Mouse (Mus musculus) macrophage (primary cell): Measurements from ENCODE around the gene Traip. TPM values are rescaled to one million over a fixed set of nuclear protein-coding genes. Genes with fewer than 3 reads are reported as not detected.

Experiments
- H3K27ac ChIP-seq: fragments of 350-480 bp; formaldehyde crosslinking; 2 replicates; pipeline ENCODE4 v1.9.0; 2021
- H3K36me3 ChIP-seq: fragments of 350-480 bp; formaldehyde crosslinking; 2 replicates; pipeline ENCODE4 v1.9.0; 2021; ENCODE audit errors: inconsistent target
- H3K4me3 ChIP-seq: fragments of 350-480 bp; formaldehyde crosslinking; 2 replicates; pipeline ENCODE4 v1.9.0; 2021; ENCODE audit errors: inconsistent target
- H3K79me2 ChIP-seq: fragments of 350-480 bp; formaldehyde crosslinking; 2 replicates; pipeline ENCODE4 v1.9.0; 2021; ENCODE audit errors: inconsistent target
- WGBS: methylation state at CpG from one replicate; pipeline ENCODE4 v1.1.7; 2026; ENCODE audit warnings: inconsistent platforms; ENCODE audit not compliant: missing documents; 5-methylcytosine and 5-hydroxymethylcytosine counted together
- polyA plus RNA-seq: library from polyadenylated mRNA; stranded (reverse); fragments of 250-400 nt; gene quantifications from 3 replicates; pipeline ENCODE4 v1.2.4, GENCODE M21; 2018; ENCODE audit warnings: inconsistent platforms

Gene Traip
- polyA plus RNA-seq, 1 experiment from 2014 or later: 1.1 TPM

DNA sequence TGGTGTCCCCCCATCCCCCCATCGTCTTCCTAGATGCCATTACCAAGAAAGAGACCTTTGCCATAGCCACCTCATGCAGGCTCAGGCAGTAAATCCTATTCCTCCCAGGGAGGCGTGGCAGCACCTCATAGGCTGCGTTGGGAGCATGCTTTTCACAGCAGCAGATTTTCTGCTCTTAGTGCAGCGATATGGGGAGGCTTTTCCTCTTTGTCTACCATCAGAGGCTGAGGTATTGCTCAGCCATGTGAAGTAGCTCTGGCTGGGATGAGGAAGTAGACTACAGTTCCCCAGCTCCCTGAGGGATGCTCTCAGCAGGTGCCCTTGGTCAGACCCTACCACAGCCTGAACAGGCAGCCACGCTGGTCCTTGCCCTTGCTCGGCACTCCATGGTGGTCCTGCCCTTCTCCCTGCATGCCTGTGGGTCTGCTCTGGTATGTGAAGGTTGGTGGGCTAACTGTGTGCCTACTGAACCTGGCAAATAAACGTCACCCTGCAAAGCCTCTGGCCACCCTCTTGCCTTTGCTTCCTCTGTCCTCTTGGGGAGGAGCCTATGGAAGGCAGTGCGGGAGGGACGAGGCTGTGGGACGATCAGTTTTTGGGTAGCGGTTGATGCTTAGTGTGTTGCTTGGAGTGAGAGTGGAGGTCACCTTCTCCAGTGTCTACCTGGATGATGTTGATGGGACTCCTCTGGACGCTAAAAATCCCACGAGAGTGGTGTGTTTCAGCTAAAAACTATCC, 583 bp upstream of the Traip start:
- H3K36me3 ChIP-seq: no peaks in the 10 kb centered on the region
- H3K4me3 ChIP-seq: no peak overlapping the region
- 85% methylated on average over 13 of the region's 13 CpGs for WGBS
- H3K27ac ChIP-seq: no peak overlapping the region
- H3K79me2 ChIP-seq: peaks cover 35% of the 10 kb centered on the region

DNA sequence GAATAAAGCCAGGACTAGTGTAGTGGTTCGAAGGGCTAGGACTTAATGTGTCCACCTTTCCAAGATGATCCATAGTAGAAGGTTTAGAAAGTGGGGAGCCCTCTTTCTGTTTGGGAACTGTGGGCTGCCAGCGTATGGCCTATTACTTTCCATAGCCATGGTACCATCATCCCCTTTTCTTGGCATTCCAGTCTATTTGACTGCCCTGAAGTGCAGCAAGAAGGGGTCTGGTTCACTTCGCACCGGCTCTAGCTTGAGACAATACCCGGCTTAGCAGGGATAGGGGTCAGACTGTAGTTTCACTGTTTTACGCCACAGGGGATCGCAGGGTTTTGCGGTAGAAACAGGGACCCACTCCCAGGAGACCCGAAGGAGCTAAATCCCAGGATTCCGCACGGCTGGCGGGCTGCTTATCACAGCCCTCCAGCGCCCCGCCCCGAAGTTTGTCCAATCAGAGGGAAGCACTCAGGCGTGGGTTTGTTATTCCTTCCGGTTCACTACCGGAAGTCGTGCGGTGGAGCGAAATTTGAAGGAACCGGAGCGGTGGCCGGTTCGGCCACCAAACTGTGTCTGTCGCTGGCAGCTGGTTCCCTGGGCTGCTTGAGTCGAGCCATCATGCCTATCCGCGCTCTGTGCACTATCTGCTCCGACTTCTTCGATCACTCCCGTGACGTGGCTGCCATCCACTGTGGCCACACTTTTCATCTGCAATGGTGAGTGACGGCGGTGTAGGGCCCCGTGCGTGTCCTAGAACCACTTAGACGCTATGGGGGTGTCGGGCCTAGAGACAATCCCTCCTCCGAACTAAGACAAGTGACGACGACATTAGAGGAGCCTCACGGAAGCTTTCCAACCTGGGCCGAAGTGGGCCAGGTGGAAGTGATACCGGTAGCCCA, 772 bp downstream of the Traip start:
- Histone ChIP-seq H3K27ac (peak overlapping the region; percentile 34), H3K36me3 (no peaks in the 10 kb centered on the region), H3K79me2 (peaks cover 39% of the 10 kb centered on the region), H3K4me3 (peak overlapping the region; percentile 84)
- 25% methylated on average over 45 of the region's 45 CpGs for WGBS

DNA sequence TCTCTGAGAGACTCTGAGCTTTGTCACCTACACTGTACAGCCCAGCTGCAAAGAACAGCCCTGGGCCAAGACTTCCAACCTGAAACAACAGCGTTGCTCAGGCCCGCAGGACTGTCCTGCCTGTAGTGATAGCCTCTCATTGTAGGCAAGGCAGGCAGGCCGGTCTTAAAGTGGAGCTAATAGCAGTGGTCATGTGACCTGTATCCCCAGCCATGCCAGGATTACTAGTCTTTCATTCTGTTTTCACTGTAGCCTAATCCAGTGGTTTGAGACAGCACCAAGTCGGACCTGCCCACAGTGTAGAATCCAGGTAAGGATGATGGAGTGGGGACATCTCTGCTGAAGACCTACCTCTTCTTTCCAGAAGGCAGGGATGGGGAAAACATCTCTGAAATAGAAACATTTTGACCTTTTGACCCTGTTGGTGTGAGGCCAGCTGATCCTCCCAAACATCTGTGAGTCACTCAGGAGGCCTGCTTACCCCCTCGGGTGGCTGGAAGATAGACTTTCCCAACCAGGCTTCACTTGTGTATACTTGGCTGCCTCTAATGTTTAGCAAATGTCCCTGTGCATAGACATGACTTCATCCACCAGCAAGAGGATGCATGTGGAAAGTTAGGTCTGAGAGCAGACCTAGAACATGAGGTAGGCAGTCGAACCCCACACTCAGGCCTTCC, 5.8 kb downstream of the Traip start:
- no peak overlapping the region for H3K27ac ChIP-seq
- H3K79me2 ChIP-seq: peaks cover 39% of the 10 kb centered on the region
- no peaks in the 10 kb centered on the region for H3K36me3 ChIP-seq
- 90% methylated on average over 6 of the region's 6 CpGs for WGBS
- H3K4me3 ChIP-seq: no peak overlapping the region

DNA sequence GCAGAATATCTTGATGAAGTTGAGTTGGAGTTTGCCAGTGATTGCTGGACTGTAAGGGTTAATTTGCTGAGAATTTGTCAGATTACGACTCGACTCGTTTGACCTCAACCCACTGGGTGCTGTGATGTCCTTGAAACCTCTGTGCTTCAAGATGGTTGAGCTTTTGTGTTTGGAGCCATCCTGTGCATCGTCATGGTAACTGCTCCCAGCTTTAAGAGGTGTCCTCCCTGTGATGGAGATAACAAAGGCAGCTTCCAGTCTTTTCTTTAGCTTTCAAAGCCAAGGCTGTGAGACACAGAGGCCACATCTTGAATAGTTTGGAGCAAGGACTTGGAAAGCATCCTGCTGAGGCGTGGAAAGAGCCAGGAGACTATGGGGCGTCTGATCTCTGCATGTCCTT, 7.2 kb downstream of the Traip start:
- 91% methylated on average over 6 of the region's 6 CpGs for WGBS
- no peak overlapping the region for H3K4me3 ChIP-seq
- peaks cover 26% of the 10 kb centered on the region for H3K79me2 ChIP-seq
- no peaks in the 10 kb centered on the region for H3K36me3 ChIP-seq
- H3K27ac ChIP-seq: no peak overlapping the region

DNA sequence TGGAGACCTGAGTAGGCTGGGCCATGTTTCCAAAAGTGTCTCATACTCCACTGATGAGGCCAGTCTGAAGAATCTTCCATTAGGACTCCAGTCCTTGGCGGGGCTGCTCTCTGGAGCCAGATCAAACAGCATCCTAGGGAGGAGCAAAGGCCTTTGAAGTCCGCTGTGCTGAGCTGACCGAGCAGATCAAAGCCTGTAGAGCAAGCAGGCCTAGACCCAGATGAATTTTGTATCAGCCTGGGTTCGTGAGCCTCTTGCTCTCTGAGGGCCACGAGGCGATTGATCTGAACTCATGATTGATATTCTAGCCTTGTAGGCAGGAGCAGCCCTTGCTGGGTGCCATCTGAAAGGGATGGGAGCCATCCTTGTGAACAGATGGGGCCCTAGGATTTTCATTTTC, 10.0 kb downstream of the Traip start:
- no peaks in the 10 kb centered on the region for H3K79me2 ChIP-seq
- WGBS: 94% methylated on average over 6 of the region's 6 CpGs
- H3K36me3 ChIP-seq: no peaks in the 10 kb centered on the region
- no peak overlapping the region for H3K4me3 ChIP-seq
- no peak overlapping the region for H3K27ac ChIP-seq

DNA sequence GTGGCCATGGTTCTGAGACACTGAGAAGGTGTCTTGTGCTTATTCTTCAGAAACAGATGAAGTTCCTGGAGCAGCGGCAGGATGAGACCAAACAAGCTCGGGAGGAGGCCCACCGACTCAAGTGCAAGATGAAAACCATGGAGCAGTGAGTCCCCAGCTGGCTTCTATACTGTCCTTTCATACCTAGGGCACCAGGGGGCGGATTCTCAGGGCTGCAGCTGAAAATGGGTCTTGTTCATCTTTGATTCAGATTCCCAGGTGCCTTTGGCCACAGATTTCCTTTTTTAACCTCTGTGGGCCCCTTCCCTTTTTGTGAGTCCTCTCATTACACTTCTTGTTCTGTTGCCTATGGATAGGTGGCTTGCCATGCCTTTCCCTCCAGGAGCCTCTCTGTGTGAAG, 11.0 kb downstream of the Traip start:
- 53% methylated on average over 4 of the region's 4 CpGs for WGBS
- no peaks in the 10 kb centered on the region for H3K79me2 ChIP-seq
- H3K27ac ChIP-seq: no peak overlapping the region
- no peaks in the 10 kb centered on the region for H3K36me3 ChIP-seq
- no peak overlapping the region for H3K4me3 ChIP-seq

DNA sequence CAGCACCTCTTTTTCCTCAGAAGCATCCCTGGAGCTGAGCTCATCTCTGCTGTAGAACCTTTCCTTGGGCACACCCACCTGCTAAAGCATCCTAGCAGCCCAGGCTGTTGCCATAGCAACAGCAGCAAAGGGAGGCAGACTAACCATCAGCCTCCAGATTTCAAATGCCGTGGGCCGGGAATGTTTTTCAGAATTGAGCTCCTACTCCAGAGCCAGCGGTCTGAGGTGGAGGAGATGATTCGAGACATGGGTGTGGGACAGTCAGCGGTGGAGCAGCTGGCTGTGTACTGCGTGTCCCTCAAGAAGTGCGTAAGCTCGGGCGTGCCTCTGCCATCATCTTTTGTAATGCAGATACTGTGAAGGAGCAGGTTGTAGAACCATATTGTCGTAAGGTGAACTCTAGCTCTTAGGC, 11.4 kb downstream of the Traip start:
- no peaks in the 10 kb centered on the region for H3K79me2 ChIP-seq
- H3K36me3 ChIP-seq: no peaks in the 10 kb centered on the region
- no peak overlapping the region for H3K4me3 ChIP-seq
- H3K27ac ChIP-seq: no peak overlapping the region
- 94% methylated on average over 10 of the region's 10 CpGs for WGBS

DNA sequence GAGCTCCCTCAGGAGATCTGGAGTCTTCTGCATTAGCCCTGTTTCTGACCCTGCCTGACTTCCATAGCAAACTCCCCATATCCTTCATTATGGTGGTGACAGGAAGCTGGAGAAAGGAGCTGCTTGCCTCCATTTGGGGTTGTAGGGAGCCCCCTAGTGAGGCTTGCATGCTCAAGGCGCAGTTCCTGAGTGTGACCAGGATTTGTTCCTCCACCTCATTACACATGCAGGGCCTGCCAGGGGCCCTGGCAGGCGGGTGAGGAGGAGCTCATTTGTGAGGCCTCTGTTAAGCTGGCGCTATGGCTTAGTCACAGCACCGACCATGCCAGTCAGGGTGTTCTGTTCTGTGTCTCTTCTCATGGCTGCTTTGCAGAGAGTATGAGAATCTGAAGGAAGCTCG, 11.9 kb downstream of the Traip start:
- no peaks in the 10 kb centered on the region for H3K79me2 ChIP-seq
- WGBS: 72% methylated on average over 5 of the region's 5 CpGs
- no peak overlapping the region for H3K27ac ChIP-seq
- H3K4me3 ChIP-seq: no peak overlapping the region
- no peaks in the 10 kb centered on the region for H3K36me3 ChIP-seq

DNA sequence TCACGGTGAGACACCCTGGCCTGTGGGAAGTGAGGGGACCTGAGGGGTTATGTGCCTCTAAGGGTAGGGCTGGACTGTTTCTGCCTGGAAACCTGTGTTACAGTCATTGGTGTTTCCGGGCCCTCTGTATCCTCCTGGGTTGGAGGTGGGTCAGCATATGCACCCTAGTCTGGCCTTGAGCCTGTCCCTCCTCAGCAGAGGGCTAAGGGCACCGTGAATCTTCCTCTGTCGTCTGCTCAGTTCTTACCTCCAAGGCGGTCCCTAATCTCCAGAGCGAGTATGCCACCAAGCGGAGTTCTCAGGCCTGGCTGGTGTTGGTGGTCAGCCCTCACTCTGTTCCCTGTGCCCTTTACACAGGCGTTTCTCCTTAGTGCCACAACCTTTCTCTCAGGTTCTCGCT, 13.0 kb downstream of the Traip start:
- Histone ChIP-seq H3K27ac (no peak overlapping the region), H3K79me2 (no peaks in the 10 kb centered on the region), H3K36me3 (no peaks in the 10 kb centered on the region), H3K4me3 (no peak overlapping the region)
- 88% methylated on average over 9 of the region's 9 CpGs for WGBS

DNA sequence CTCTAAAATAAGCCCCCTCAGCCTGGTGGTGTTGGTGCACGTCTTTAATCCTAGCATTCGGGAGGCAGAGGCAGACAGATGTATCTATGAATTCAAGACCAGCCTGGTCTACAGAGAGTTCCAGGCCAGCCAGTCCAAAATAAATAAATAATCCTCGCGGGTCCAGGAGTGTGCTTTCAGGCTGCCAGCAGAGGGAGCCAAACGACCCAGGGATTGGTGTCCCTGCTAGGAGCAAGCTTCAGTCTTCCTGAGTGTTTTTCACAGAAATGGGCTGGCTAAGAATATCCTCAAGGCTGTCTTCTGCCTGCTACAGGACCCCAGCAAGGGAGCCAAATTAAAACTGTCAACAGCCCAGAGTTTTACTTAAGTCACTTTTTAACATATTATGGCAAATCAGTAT, 13.8 kb downstream of the Traip start:
- Histone ChIP-seq H3K4me3 (no peak overlapping the region), H3K36me3 (no peaks in the 10 kb centered on the region), H3K27ac (no peak overlapping the region), H3K79me2 (no peaks in the 10 kb centered on the region)
- WGBS: 11% methylated on average over 5 of the region's 5 CpGs

DNA sequence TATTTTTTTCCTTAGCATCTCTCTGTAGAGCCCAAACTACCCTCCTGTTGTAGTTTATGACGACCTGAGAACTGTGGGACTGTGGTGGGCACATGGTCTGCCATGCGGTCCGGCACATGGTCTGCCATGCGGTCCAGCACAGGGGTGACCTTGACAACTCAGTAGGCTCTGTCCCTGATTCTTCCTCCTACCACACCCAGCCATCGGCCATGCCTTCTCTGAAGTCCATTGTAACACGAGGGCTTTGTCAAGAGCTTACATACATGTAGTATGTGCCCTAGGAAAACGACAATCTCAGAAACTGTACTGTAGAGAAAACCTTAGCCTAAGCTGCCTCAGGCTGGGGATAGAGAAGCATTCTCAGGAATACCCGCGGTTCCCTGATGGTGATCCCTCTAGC, 14.7 kb downstream of the Traip start:
- WGBS: 95% methylated on average over 9 of the region's 9 CpGs
- no peaks in the 10 kb centered on the region for H3K79me2 ChIP-seq
- no peak overlapping the region for H3K4me3 ChIP-seq
- no peaks in the 10 kb centered on the region for H3K36me3 ChIP-seq
- no peak overlapping the region for H3K27ac ChIP-seq

DNA sequence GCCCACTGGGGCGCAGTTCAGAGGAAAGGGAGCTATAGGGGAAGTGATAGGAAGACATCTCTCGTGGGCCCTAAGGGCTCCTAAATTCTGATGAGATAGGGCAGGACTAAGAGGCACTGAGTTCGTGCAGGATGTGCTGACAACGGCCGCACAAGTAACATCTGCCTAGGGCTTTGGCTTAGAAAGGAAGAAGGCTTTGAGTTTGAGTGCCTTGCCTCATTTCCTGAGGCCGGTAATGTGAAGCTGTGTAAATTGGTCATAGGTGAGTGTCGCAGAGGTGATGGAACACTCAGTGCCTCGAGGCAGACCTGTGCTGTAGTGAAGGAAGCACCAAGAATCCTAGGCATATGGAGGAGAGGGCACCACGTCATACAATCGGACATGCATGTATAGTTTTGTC, 16.7 kb downstream of the Traip start:
- Histone ChIP-seq H3K36me3 (no peaks in the 10 kb centered on the region), H3K27ac (no peak overlapping the region), H3K79me2 (no peaks in the 10 kb centered on the region), H3K4me3 (no peak overlapping the region)
- 65% methylated on average over 10 of the region's 10 CpGs for WGBS

DNA sequence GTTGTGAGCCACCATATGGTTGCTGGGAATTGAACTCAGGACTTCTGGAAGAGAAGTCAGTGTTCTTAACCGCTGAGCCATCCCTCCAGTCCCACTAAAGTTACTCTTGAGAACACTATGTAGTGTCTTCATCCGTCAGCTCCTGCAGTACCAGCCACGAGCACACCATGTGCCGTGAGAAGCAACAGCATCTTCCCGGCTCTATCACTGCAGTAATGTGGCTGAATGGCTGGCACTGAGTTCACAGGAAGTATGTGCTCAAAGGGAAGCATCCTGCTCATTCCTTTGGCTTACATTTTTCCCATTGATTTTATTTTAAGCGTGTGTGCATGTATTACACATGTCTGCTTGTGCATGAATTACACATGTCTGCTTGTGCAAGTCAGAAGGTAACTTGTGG, 17.5 kb downstream of the Traip start:
- Histone ChIP-seq H3K4me3 (no peak overlapping the region), H3K27ac (no peak overlapping the region), H3K36me3 (no peaks in the 10 kb centered on the region), H3K79me2 (no peaks in the 10 kb centered on the region)
- 94% methylated on average over 6 of the region's 6 CpGs for WGBS

DNA sequence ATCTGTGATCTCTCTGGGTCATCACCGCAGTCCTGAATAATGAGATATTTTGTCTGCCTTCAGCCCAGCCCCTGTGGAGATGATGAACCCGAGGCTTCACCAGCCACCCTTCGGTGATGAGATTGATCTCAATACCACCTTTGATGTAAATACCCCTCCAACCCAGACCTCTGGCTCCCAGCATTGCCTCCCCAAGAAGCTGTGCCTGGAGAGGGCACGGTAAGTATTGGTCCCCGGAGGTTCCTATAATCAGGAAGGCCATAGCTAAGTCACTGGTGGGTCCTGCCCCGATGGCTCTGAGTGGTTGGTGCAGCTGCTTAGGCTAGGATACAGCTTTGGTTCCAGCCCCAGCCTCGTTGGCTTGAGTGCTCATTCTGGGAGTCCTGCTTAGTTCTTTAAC, 18.6 kb downstream of the Traip start:
- WGBS: 89% methylated on average over 7 of the region's 7 CpGs
- Histone ChIP-seq H3K79me2 (no peaks in the 10 kb centered on the region), H3K27ac (no peak overlapping the region), H3K4me3 (no peak overlapping the region), H3K36me3 (no peaks in the 10 kb centered on the region)

DNA sequence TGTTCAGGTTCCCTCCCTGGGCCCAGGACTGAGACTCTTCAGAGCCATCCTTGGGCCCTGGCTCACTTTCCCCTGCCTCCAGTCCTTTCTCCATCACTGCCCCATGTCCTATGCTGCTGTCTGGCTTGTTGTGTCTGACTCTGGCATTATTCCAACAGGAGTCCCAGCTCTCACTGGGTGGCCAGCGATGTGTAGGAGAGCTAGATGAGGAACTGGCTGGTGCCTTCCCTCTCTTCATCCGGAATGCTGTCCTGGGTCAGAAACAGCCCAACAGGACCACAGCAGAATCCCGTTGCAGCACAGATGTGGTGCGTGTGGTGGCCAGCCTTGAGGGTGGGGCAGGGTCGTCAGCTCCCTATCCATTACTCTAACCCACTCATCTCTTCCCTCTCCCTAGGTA, 20.4 kb downstream of the Traip start:
- Histone ChIP-seq H3K4me3 (no peak overlapping the region), H3K27ac (no peak overlapping the region), H3K36me3 (no peaks in the 10 kb centered on the region), H3K79me2 (no peaks in the 10 kb centered on the region)
- WGBS: 85% methylated on average over 5 of the region's 5 CpGs
